Mouse (Mus musculus) lung, adult 2 months (tissue): Measurements from ENCODE around the gene Rspry1.

Source experiments
- CTCF ChIP-seq: fragments of 200-500 bp; IDR thresholded peaks from 2 replicates; pipeline ENCODE4 v1.5.1; 2011; ENCODE audit warnings: mild to moderate bottlenecking, low read length, control low read depth; ENCODE audit not compliant: insufficient read depth
- POLR2A ChIP-seq: fragments of 200-500 bp; IDR thresholded peaks from 2 replicates; pipeline ENCODE4 v1.6.1; 2011; ENCODE audit warnings: low read depth, mild to moderate bottlenecking, control low read depth, low read length, borderline replicate concordance; ENCODE audit errors: extremely low read depth

DNA sequence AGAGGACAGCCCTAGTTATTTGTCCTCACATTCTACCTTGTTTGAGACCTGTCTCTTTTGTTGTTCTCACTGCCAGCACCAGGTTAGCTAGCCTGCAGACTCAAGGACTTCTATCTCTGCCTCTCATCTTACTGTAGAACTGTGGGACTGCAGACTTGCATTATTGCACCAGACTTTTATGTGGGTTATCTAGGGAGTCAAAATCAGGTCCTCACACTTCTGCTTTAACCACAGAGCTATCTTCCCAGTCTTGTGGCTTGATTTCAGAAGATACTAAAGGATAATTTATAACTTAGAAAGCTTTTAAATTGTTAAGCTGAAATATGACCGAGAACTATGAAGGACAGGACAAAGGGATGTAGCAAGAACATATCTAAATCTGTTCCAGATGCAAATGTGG lies 23.1 kb downstream of the Rspry1 start:
- no peak for TF ChIP-seq POLR2A
- TF ChIP-seq CTCF: no peak
